Mouse (Mus musculus) cerebellum, postnatal 10 days (tissue): ENCODE measurements around the gene Crtac1.
A peak's percentile ranks its signal among the peaks of the same experiment; 100 is the strongest.

Experiments used
- DNase-seq, 2 experiments: peaks; one replicate each; pipeline ENCODE4 v3.0.0; 2021; ENCODE audit warnings: mixed read lengths in 2 of 2

The Crtac1 gene

DNA sequence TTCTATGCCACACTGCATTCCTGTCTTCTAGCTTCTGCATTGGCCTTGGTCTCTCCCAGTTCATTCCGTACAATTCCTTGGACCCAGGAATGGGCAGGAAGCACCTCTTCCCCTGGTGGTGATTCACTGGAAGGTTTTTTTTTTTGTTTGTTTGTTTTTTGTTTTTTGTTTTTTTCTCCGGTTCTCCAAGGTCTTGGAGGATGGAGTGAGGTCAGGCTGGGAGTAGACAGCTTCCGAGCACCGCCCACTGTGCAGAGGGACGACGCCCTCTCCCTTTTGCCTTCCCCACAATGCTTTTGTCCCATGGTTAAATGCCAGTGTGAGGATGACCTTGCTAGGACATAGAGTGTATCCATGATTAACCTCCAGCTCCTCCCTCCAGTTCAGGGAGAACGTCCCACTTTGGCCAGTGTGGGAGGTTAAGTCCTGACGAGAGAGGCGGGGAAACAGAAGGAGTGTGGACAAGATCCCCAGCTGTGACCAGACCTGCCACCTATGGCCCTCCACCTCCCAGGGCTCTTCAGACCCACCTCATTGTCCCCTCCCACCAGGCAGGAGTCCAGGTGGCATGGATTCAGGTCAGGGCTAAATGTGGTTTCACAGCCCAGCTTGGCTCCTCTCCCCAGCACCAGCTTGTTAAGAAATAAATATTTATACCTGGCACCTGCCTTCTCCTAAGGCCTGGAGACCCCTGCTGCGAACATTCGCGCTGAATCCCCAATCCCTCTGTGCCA is 109.1 kb downstream of the Crtac1 start:
- DNase-seq: peak; percentile 64 to 70

DNA sequence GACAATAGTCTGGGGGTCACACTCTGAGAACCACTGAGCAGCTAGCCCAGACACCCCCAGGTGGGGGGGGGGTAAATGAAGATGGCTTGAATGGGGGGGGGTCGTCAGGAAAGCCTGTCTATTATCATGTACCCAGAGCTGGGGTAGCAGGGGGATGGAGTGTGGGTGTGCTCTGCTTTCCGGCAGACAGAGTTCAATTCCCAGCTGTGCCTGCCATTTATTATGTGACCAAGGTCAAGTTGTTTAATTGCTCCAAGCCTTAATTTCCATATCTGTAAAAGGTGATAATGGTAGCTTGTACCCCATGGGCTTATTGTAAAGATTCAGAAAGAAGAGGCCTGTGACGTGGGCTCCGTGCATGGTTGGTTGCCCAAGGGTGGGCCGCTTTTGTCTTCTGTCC is 109.6 kb downstream of the Crtac1 start:
- no peak for DNase-seq

DNA sequence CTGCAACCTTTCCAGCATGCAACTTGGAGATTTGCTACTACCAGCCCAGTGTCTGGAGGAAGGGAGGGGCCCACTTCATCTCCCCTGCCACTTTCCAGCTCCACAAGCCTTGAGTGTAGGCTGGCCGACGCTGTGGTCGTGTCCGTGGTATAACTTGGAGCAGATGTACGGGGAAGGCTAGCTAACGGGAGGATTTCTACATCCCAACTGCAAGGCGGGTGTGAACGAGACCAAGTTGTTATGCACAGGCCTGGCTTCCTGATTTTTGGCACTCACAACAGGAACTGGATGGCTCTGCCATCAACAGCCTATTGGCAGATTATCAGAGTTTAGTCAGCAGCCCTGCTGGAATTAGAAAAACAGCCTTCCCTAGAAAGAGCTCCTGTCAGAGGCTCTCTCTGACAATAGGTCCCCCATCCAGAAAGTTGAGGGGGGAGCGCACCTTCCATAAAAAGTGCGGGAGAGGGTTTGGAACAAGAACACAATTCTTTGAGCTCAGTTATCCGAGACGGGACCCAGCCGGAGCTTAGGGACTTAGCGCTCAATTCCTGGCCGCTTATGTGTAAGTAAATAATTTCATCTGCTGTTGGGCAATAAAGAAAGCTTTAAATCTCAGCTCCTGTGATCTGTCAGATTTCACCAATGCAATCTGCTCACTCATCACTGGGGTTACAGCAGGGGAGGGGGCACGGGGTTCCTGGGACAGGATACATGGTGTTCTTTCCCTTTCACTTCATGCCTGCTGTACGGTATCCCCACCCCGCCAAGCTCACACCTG is 113.7 kb downstream of the Crtac1 start:
- peak; percentile 71 to 73 for DNase-seq

DNA sequence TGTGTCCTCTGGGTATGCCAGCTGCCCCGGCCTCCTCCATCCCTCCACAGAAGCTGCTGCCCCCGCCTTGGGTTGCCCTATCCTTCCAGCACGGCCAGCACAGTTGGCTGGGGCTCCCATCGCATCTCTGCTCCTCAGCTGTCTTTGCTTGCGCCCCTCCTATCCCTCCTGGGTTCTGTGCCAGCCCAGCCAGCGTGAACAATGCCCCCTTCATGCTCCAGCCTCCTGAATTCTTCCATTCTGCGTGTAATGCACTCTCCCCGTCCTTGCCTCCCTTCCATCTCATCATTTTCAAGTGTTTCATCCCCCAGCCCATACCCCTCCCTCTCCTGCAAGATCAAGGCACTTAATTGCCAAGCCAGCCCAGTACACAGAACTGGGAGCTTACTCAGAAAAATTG is 114.6 kb downstream of the Crtac1 start:
- DNase-seq: peak; percentile 89 to 95

DNA sequence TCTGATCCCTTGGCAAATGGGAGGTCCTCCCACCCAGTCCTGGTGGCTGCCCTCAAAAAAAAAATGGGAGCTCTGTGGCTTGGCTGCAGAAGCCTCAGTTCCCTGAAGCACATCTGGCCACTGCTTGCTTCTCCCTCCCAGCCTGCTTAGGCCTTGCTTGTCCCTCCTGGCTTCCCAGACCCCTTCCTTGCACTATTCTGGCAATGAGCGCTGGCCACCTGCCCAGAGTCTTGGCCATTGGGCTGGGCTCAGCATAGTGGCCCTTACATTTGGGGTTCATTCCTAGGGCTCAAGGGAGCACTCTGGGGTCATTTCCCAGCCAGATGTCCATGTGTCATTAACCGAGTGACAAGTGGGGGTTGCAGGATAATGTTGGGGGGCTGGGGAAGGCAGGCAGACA is 115.1 kb downstream of the Crtac1 start:
- peak; percentile 91 to 95 for DNase-seq

DNA sequence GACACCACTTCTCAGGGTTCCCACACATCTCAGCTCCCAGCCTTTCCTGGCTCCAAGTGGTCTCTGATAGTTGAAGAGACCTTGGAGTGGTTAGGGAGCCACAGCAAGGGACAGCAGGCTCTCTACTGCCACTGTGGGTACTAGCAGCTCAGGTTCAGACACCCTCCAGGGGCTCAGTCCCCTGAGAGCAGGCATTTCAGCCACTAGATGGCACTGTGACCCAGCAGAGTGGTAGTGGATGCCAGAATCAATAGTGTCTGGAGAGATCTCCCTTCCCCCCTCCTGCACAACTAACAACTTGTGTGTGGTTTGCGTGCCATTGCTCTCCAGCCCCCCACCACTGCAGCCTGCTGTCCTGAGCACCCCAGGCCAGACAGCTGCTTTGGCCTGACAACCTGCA is 115.7 kb downstream of the Crtac1 start:
- peak; percentile 89 to 91 for DNase-seq

DNA sequence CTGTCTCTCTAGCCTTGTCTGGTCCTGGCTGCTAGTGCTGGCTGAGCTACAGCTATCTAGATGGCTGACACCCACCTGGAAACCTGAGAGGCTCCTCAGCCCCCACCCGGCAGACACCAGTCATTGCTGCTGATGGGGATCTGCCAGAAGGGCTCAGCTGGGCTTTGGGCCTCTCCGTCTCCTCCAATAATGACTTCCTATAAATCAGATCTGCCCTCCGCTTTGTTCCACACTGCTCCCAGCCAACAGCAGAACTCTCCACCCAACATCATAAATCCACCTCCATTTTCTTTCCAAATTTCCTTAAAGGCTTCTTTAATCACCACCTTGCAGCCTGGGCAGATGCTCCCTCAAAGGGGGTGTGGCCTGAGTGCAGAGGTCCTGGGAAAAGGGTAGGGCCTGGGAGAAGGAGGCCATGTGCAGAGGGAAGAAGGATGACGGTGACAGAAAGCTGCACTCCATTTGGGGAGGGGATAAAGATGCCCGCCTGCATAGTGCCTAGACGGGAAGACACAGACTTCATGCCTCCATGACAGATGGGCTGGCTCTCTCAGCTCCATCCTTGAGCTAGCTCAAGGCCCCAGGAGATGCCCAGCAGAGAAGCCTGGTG is 116.4 kb downstream of the Crtac1 start:
- peak; percentile 62 to 70 for DNase-seq

DNA sequence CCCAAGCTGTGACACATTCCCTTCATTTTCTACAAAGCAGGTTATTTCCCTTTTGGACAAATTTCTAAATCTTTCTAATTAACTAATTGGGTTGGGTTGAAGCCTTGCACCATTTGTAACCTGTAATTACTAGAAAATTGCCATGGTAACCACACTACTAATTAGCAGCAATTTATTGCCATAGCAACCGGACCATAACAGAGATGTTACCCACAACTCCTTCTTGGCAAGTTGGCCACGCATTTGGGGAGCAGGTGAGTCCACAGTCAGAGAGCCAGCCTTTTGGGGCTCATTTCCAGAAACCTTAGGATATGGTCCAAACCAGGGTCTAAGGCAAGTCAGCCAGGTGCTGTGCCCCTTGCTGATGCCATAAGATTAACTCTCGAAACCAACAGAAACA is 119.4 kb downstream of the Crtac1 start:
- DNase-seq: peak; percentile 56 to 68

DNA sequence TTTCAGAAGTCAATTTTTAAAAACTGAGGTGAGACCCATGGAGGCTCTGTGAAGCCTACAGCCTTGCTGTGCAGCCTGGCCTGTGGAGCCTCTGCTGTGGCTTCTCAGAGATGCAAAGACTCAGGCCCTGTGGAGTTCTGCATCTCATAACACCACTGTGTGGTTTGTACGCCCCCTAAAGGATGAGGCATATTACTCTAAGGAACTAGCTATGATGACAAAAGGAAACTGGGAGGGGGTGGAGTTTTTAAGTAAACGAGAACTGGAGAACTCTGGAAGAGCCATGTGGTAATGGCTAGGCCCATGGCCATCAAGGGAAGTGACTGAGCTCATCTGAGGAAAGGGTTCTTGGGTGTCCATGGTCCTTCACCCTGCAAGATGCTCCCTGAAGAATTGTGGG is 120.3 kb downstream of the Crtac1 start:
- DNase-seq: no peak

DNA sequence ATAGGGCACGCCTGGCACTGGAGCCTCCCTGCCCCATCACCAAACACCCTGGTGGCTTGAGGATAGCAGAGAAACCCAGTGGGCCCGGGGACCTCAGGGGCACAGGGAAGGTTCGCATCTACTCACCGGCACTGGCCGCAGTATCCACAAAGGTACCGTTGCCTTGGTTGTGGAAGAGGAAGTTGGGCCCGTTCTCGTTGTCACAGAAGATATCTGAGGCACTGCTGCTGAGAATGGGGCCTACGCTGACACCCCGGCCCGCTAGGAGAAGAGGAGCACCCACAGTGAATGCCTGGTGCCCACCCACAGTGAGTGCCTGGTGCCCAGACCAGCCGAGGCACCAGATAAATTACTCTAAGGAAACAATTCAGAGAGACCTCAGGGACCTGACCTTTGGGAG is 122.7 kb downstream of the Crtac1 start:
- DNase-seq: no peak

DNA sequence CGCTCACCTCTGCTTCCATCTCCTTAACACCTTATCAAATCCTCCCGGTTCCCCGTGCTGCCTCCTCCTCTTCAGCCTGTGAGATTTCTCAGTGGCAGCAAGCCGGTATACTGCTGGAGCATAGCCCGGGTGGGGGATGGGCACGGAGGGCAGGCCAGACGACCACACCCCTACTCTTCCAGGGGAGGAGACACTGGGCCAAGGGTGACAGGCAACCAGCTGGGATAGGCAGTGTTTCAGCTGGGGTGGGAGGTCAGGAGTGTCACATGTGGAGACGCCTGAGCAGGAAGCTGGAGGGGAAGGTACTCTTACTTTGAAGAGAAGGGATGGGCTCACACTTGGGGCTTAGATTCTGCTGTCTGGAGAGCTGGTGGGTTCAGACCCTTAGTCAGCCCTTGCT is 124.6 kb downstream of the Crtac1 start:
- DNase-seq: peak; percentile 64 to 69

DNA sequence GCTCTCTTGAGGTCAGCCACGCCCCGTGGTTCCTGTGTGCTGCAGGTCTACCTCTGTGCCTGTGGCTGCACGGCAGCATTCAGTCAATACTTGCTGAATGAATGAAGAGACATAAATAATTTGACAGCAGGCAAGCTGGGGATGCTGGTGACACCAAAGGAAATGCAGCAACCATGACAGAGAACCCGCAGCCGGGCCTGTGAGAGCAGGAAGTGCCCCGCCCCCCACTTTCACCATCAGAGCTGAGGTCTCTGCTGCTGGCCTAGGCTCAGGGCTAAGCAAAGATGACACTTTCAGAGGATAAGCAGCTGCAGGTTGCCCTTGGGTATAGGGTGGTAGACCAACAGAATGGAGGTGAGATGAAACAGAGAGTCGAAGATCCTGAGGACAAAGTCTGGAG is 125.4 kb downstream of the Crtac1 start:
- no peak for DNase-seq

DNA sequence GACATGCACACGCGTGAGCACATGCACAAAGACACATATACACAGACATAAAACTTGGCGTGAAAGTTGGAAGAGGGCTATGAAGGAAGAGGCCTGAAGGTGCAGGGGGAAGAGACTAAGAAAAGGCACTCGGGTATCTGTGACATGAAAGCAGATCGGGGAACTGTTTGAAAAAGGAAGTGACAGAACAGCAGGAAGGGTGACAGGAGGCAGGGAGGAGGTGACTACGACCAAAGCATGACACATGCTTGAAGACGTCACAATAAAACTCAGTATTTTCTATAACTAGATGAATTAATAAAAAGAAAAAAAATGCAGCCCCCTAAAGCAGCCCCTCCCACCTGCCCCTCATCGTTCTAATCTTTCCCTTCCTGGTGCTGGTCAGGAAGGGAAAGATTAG is 125.8 kb downstream of the Crtac1 start:
- DNase-seq: no peak

DNA sequence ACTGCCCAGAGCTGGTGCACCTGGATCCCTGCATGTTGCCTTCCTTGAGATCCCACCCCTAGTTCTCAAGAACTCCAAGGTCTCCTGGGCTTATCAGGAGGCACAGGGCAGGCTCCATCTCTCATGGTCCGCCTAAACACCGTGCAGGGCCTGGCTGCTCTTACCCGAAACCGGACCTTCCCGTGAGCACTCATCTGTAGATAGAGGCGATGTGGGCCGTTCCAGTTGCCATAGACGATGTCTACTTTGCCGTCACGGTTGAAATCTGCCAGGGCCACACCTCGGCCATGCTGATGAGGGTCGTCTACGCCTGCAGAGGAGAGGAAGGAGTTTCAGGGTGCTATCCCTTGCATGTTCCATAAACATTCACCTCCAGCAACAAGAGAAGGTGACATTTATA is 127.1 kb downstream of the Crtac1 start:
- DNase-seq: no peak

DNA sequence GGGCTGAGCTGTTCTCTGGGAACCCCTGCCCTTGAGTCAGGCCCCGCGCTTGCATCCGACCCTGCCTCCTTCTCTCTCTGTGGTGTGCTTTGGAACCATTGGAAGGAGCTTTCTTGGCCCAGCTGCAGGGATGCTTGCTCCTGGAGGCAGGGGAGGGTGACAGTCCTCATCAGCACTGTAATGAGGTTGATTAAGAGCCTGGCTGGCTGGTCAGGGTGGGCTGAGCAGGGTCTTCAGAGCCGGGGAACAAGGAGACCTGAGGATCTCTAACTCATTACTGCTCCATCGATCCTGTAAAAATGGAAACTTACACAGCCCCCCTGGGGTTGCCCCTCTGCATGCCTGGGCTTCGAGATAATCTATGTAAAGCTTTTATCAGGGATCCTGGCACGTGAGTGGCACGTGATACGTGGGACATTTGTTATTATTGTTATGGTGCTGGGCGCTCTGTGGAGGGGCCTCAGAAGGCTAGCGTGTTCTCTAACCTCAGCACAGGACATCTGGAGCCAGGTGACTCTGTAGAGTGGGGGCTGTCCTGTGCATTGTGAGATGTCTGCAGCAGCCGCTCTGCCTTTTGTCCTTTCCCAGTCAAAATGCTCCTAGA is 128.3 kb downstream of the Crtac1 start:
- DNase-seq: no peak

DNA sequence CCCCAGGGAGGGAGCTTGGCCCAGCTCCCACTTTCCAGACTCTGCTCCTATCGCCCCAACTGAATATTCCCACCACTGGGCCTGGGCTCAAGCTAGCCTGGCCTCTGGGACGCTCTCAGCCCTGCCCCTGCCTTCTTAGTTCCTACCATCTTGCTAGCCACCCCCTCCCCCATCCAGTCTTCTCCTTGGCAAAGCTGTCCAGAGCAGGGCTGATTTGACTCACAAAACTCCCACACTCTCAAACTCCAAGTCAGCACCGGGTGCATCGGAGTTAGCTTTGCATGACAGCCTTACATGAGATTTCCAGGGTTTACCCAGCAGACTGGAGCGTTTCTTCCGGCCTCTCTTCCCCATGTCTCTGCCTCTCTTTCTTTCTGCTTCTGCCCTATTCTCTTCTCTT is 138.4 kb downstream of the Crtac1 start:
- peak in 1 of 2 experiments; percentile 28 for DNase-seq

DNA sequence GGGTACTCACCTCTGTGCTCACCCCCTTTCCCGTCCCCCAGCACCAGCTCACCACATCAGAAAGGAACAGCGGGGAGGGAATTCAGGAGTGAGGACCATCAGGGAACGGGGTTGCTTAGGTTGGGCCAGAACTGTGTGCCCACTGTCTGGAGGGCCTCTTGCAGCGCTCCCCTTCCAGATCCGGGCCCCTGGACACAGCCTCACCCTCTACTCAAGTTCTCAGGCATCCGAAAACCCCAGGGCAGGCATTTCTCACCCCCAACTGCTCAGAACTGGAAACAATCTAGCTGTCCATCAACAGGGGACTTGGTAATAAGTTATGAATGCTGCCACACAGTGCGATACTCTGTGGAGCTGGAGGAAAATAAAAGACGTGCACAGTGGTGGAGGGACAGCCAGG is 139.5 kb downstream of the Crtac1 start:
- no peak for DNase-seq

DNA sequence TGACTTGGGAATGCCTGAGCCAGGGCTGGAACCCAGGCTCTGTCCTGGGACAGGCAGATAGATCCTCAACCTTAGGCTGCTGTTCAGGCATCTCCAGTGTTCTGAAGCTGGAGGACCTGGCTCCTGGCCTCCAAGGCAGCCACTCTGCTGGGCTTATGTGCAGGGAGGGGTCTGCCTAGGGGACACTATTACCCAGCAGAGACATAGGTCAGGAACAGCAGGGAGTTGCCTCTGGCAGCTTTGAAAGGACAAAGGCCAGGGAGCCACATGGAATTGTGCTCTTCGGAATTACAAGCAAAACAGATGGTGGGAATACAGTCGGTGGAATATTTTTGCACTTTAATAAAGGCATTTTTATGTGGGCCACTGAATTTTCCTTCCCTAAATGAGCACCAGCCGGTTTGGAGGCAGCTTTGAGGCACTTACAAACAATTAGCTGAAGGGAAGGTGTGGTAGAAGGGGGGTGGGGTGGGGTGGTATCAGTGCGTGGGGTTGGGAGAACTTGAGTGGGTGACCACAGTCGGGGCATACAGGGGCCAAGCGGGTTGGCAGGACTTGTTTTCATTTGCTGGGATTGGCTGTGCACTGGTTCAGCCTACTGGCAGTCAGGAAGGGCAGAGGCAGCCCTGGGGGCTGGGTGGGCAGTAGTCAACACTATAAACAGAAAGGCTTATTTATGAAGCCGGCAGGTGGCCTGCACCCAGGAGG is 140.5 kb downstream of the Crtac1 start:
- no peak for DNase-seq

DNA sequence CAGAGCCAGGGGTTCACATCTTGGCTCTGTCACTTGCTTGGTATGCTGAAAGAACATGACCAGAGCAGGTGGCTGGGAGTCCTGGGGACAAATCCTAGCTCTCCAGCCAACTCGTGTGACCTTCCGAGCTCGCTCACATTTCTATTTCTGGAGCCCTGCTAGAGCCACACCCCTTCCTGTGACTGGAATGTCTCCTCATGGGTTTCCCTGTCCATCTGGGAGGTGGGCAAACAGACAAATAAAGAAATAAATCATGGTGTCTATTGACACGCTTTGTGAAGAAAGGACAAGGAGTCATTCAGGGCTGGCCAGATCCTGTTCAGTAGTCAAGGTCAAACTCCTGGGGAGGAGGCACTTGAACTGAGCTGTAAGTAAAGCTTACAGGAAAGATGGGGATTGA is 143.2 kb downstream of the Crtac1 start:
- peak; percentile 57 to 58 for DNase-seq

DNA sequence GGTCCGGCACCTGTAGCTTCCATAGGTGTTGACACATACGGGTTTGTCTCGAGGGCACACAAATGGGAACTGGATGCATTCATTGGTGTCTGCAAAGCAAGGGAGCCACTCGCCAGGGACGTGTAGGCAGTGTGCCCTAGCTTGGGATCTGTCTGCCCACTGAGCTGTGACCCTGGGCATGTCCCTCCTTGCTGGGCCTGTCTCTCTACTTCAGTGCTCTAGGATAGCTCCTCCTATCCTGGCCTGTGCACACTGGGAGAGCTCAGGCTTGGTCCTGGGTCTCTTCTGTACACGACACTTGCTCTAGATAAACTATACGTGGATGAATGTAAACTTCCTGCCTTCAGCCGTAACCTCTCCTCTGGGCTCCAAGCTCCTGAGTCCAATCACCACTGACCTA is 147.4 kb downstream of the Crtac1 start:
- no peak for DNase-seq

DNA sequence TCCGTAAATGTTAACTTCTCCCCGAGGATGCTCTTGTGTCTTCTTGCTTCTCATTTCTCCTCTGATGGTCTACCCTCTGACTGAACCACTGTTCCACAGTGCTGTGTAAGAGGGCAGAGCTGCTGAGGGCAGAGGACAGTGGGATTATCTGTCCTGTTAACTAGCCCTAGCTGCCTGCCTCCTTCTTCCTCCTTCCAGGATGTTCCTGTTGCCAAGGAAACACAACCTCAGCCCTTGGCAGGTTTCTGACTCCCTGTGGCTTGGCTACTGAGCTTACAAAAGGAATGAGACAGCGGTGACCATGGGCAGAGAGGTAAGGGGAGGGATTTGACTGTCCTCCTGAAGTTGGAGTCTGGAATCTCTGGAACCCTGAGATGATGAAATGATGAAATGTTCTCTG is 152.0 kb downstream of the Crtac1 start:
- peak; percentile 73 to 77 for DNase-seq

DNA sequence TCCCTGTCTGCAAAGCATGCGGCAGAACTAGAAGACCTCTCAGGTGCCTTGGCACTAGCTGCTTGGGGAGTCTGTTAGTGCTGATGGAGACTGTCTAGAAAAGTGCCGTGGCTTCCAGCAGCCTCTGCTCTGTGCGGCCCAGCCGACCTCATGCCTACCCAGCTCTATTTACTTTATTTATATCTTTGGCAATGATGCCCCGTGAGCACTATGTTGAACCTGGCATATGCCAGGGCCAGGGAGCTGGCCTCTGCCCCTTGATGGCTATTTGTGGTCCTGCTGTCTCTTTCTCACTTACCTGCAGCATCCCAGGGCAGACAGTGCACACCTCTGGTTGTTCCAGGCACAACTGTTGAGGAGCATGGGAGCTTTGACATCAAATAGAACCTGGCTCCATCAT is 153.1 kb downstream of the Crtac1 start:
- DNase-seq: no peak

DNA sequence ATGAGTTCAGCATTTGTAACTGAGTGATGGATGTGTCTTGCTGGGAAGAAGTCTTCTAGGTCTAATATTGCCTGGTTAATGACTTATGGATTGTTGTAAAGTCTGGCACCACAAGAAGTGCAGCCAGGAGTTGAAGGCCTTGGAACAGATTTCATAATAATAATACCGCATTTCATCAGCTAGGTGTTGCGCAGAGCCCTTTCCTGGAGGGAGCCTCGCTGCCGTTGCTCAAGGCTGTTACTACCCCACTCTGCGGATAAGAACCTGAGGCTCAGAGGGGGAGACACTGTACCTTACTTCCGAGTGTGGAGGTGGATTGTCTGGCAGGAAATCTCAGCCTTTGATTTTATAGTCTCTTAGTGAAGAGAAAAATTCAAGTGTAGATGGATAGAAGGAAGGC is 154.3 kb downstream of the Crtac1 start:
- no peak for DNase-seq
